Mouse (Mus musculus): ENCODE data around the gene F12. TPM values are rescaled to one million over a fixed set of nuclear protein-coding genes. Genes with fewer than 3 reads are reported as not detected.

Gene F12
- total and polyA plus RNA-seq, 2 experiments from 2014 or later: not detected

DNA sequence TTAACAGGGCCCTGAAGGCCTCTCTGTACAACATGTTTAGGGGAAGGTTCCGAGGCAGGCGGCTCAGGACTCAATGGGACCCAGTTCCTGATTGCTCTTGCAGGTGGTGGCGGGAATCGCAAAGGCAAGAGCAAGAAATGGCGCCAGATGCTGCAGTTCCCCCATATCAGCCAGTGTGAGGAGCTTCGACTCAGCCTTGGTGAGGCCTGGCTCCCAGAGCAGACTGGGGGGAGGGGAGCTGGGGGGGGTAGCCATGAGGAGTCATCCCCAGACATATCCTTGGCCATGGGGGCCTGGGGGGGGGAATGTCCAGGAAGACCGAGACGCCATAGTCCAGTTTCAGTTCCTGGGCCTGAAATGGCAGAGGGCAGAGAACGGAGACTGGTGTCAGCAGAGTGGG is 22.6 kb upstream of the F12 start:
- Histone ChIP-seq H3K4me3 (ENCODE audit: low read depth, low read length) (no peak overlapping the region), H3K27me3 (ENCODE audit: control insufficient read depth, insufficient read depth, low read length) (no peaks in the 10 kb centered on the region), H3K27ac (ENCODE audit: low read depth) (no peak overlapping the region), H3K4me1 (ENCODE audit: control insufficient read depth, insufficient read depth) (peaks cover 52% of the 10 kb centered on the region), H3K4me2 (ENCODE audit: low read depth, low read length) (no peak overlapping the region), H3K9me3 (replicated peaks; ENCODE audit: control insufficient read depth, low read length) (no peaks in the 10 kb centered on the region), H3K9ac (replicated peaks; ENCODE audit: low read depth, low read length) (no peak overlapping the region), H3K36me3 (replicated peaks; ENCODE audit: control insufficient read depth, insufficient read depth, low read length) (peaks cover 41% of the 10 kb centered on the region)
- WGBS: 86% methylated on average over 9 of the region's 9 CpGs
- ATAC-seq (ENCODE audit: insufficient read depth, low read depth) (no peak), DNase-seq (ENCODE audit: low spot score) (no peak)
- TF ChIP-seq CTCF (IDR thresholded peaks at IDR 0.05; ENCODE audit: low read depth) (no peak), EP300 (IDR thresholded peaks at IDR 0.05; ENCODE audit: low read depth) (no peak)

- no peak overlapping the region for H3K4me2 ChIP-seq (ENCODE audit: low read depth, low read length)
- peaks cover 57% of the 10 kb centered on the region for H3K4me1 ChIP-seq (ENCODE audit: control insufficient read depth, insufficient read depth)
- DNase-seq (ENCODE audit: low spot score) (no peak), ATAC-seq (ENCODE audit: insufficient read depth, low read depth) (no peak)
- H3K27ac ChIP-seq (ENCODE audit: low read depth): no peak overlapping the region
- no peaks in the 10 kb centered on the region for H3K27me3 ChIP-seq (ENCODE audit: control insufficient read depth, insufficient read depth, low read length)
- H3K9me3 ChIP-seq (replicated peaks; ENCODE audit: control insufficient read depth, low read length): no peaks in the 10 kb centered on the region
- peaks cover 31% of the 10 kb centered on the region for H3K36me3 ChIP-seq (replicated peaks; ENCODE audit: control insufficient read depth, insufficient read depth, low read length)
- H3K9ac ChIP-seq (replicated peaks; ENCODE audit: low read depth, low read length): no peak overlapping the region
- TF ChIP-seq EP300 (IDR thresholded peaks at IDR 0.05; ENCODE audit: low read depth): no peak
- TF ChIP-seq CTCF (IDR thresholded peaks at IDR 0.05; ENCODE audit: low read depth): no peak
- 86% methylated on average over 5 of the region's 5 CpGs for WGBS
- H3K4me3 ChIP-seq (ENCODE audit: low read depth, low read length): no peak overlapping the region
Measured at GRCm38 (mm10) chr13:55448131-55448530, 21.5 kb upstream of the F12 start.

- Histone ChIP-seq H3K4me2 (ENCODE audit: low read depth, low read length) (peak overlapping the region; percentile 81; the same call in 1 of the 2 replicates), H3K27ac (ENCODE audit: low read depth) (no peak overlapping the region; the same call in 1 of the 2 replicates), H3K4me3 (ENCODE audit: low read depth, low read length) (no peak overlapping the region), H3K9me3 (replicated peaks; ENCODE audit: control insufficient read depth, low read length) (no peaks in the 10 kb centered on the region), H3K27me3 (ENCODE audit: control insufficient read depth, insufficient read depth, low read length) (no peaks in the 10 kb centered on the region), H3K4me1 (ENCODE audit: control insufficient read depth, insufficient read depth) (peaks cover 57% of the 10 kb centered on the region), H3K9ac (replicated peaks; ENCODE audit: low read depth, low read length) (no peak overlapping the region), H3K36me3 (replicated peaks; ENCODE audit: control insufficient read depth, insufficient read depth, low read length) (peaks cover 25% of the 10 kb centered on the region)
- DNase-seq (ENCODE audit: low spot score) (no peak), ATAC-seq (ENCODE audit: insufficient read depth, low read depth) (no peak)
- WGBS: 38% methylated on average over 3 of the region's 3 CpGs
- TF ChIP-seq EP300 (IDR thresholded peaks at IDR 0.05; ENCODE audit: low read depth): no peak
- no peak for TF ChIP-seq CTCF (IDR thresholded peaks at IDR 0.05; ENCODE audit: low read depth)
Measured at GRCm38 (mm10) chr13:55447543-55447943, 20.9 kb upstream of the F12 start.

DNA sequence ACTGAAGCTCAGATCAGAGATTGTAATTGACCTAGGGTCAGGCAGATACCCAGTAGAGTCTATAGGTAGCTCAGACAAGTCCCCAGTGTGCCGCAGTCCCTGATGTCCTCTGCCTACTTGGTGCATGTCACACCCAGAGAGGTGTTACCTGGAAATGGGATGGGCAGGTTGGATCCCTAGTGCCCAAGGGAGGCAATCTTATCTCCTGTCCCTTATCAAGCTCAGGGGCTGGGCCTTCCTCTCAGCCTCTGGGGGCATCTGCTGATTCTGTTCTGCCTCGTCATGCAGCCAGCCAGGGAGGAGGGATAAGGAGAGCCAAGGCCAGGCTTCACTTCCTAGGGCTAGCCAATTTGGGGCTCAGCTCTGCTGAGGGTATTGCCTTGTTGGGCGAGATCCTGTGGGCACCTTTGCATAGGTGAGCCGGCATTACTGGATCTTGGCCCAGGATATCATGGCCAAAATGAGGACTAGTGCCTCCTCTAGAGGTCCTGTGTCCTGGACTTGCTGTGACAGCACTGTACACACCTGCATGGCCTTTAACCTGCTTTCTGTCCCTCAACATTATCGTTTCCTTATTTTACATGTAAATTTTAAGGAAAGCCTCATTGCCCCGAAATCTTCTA is 20.0 kb upstream of the F12 start:
- Histone ChIP-seq H3K4me2 (ENCODE audit: low read depth, low read length) (peak overlapping the region; percentile 81), H3K36me3 (replicated peaks; ENCODE audit: control insufficient read depth, insufficient read depth, low read length) (peaks cover 15% of the 10 kb centered on the region), H3K4me1 (ENCODE audit: control insufficient read depth, insufficient read depth) (peaks cover 50% of the 10 kb centered on the region), H3K9ac (replicated peaks; ENCODE audit: low read depth, low read length) (peak overlapping the region; percentile 78; the same call in 1 of the 2 replicates), H3K9me3 (replicated peaks; ENCODE audit: control insufficient read depth, low read length) (no peaks in the 10 kb centered on the region), H3K4me3 (ENCODE audit: low read depth, low read length) (peak overlapping the region; percentile 74), H3K27me3 (ENCODE audit: control insufficient read depth, insufficient read depth, low read length) (no peaks in the 10 kb centered on the region), H3K27ac (ENCODE audit: low read depth) (no peak overlapping the region)
- WGBS: 70% methylated on average over 6 of the region's 6 CpGs
- TF ChIP-seq EP300 (IDR thresholded peaks at IDR 0.05; ENCODE audit: low read depth) (no peak), CTCF (IDR thresholded peaks at IDR 0.05; ENCODE audit: low read depth) (no peak)
- no peak for DNase-seq (ENCODE audit: low spot score)
- no peak for ATAC-seq (ENCODE audit: insufficient read depth, low read depth)

- Histone ChIP-seq H3K36me3 (replicated peaks; ENCODE audit: control insufficient read depth, insufficient read depth, low read length) (peaks cover 5% of the 10 kb centered on the region; the same call in 1 of the 2 replicates), H3K4me3 (ENCODE audit: low read depth, low read length) (peak overlapping the region; percentile 74), H3K9ac (replicated peaks; ENCODE audit: low read depth, low read length) (peak overlapping the region; percentile 78), H3K4me1 (ENCODE audit: control insufficient read depth, insufficient read depth) (peaks cover 41% of the 10 kb centered on the region), H3K27me3 (ENCODE audit: control insufficient read depth, insufficient read depth, low read length) (no peaks in the 10 kb centered on the region), H3K27ac (ENCODE audit: low read depth) (peak overlapping the region; percentile 89), H3K9me3 (replicated peaks; ENCODE audit: control insufficient read depth, low read length) (no peaks in the 10 kb centered on the region), H3K4me2 (ENCODE audit: low read depth, low read length) (peak overlapping the region; percentile 81)
- ATAC-seq (ENCODE audit: insufficient read depth, low read depth) (no peak), DNase-seq (ENCODE audit: low spot score) (no peak)
- under 1% methylated on average over 62 of the region's 66 CpGs for WGBS
- TF ChIP-seq EP300 (IDR thresholded peaks at IDR 0.05; ENCODE audit: low read depth) (no peak), CTCF (IDR thresholded peaks at IDR 0.05; ENCODE audit: low read depth) (no peak)
Measured at GRCm38 (mm10) chr13:55445361-55446091, 18.9 kb upstream of the F12 start.
